Mouse (Mus musculus): ENCODE measurements at regions not wholly inside any gene's neighbourhood (a gene's known extent, or its start where the extent isn't known, plus 50 kb on each side); places are given as distances from the start of the nearest gene placed in this dataset.

DNA sequence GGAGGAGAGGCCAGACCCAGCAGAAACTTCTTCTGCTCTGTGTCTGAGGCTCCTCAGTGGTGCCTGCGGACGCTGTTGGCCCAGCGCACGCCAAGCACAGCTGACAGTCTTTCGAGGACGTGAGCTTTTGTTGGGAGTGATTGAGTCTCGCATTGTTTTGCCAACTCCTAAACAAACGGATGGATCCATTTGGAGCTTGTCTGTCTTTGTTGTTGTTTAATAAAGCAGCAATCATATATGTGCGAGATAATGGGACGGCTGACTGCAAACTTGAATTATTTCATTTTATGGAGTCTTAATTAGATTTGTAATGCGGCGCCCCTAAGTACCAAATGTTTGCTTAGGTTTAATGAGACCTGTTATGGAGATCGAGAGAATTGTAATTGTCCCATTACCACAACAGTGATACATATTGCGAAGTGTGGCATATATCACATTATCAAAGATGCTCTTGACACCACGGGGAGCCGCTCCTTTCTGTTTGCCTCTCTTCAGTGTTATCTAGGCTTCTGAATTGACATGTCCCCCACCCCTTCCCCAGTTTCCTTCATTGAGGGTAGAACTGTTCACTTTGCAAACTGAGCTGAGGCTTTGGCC, 117.6 kb upstream of the Hdac4 start:
- no peak for ATAC-seq (ENCODE audit: extremely low read depth, insufficient number of reproducible peaks, low FRiP score, low TSS enrichment)
- 83% methylated on average over 16 of the region's 16 CpGs for WGBS
- Histone ChIP-seq H3K4me1 (peaks cover 16% of the 10 kb centered on the region), H3K36me3 (no peaks in the 10 kb centered on the region), H3K4me2 (no peak overlapping the region), H3K27ac (replicated peaks) (no peak overlapping the region), H3K4me3 (no peak overlapping the region), H3K9ac (no peak overlapping the region), H3K27me3 (replicated peaks) (peaks cover 13% of the 10 kb centered on the region), H3K9me3 (peaks cover 1% of the 10 kb centered on the region; the same call in 1 of the 2 replicates)

DNA sequence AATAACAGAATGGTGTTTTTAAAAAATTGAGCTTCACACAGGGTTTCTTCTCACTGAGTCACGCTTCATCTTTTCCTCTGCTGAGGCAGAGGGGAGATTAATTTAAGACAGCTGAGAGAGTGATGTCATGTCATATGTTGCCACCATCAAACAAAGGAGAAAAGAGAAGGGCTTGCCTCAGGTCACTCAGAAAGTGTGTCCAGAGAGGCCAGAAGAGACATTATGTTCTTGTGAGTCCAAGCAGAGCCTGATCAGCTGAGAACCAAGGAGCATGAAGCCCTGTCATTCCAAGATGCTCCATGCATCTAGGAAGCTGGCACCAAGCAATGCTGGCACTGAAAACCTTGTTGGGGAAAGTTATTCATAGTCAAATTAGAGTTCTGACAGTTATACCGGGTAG, 114.4 kb upstream of the Hdac4 start:
- ATAC-seq (ENCODE audit: extremely low read depth, insufficient number of reproducible peaks, low FRiP score, low TSS enrichment): no peak
- Histone ChIP-seq H3K9ac (no peak overlapping the region), H3K4me3 (no peak overlapping the region), H3K27ac (replicated peaks) (no peak overlapping the region), H3K36me3 (no peaks in the 10 kb centered on the region), H3K27me3 (replicated peaks) (peaks cover 3% of the 10 kb centered on the region; the same call in 1 of the 2 replicates), H3K4me1 (no peaks in the 10 kb centered on the region), H3K4me2 (no peak overlapping the region), H3K9me3 (peaks cover 6% of the 10 kb centered on the region; the same call in 1 of the 2 replicates)
- WGBS: 73% methylated on average over 2 of the region's 2 CpGs

DNA sequence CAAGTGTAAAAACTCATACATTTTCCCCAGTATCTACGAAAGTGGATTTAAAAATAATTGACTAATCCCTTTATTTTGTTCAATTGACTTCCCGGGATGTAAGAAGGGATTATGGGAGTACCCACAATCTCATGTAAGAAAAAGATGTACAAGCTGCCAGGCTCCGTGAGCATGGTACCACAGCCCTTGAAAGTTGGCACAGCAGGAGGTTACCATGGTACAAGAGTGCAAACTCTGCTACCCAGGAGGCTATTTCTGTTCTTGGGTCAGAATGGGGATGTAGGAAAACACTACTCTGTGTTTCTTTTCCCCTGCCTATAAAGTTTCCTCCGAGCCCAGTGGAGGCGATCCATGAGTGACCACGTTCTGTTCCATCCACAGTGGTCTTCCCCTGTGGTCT, 113.9 kb upstream of the Hdac4 start:
- Histone ChIP-seq H3K27ac (replicated peaks) (no peak overlapping the region), H3K27me3 (replicated peaks) (no peaks in the 10 kb centered on the region), H3K4me2 (no peak overlapping the region), H3K9ac (no peak overlapping the region), H3K4me1 (no peaks in the 10 kb centered on the region), H3K4me3 (no peak overlapping the region), H3K36me3 (no peaks in the 10 kb centered on the region), H3K9me3 (peaks cover 6% of the 10 kb centered on the region; the same call in 1 of the 2 replicates)
- no peak for ATAC-seq (ENCODE audit: extremely low read depth, insufficient number of reproducible peaks, low FRiP score, low TSS enrichment)
- WGBS: 82% methylated on average over 6 of the region's 6 CpGs

DNA sequence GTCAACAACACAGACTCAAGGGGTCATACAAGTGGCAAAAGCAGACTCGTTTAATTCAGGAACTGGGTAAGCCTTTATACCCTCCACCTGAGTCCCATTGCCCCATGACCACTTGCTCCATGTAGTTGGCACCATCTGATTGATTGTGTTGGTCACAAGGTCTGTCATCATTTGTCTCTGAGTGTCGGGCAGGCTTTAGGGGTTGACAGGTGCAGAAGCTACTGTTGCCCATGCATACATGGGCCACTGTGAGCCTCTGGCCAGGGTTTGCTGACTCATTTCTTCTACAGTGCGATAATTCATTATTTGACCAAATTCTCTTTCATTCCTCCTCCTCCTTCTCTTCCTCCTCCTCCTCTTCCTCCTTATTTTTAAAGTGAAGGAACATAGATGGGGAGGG, 113.0 kb upstream of the Hdac4 start:
- Histone ChIP-seq H3K27ac (replicated peaks) (no peak overlapping the region), H3K36me3 (no peaks in the 10 kb centered on the region), H3K9me3 (peaks cover 6% of the 10 kb centered on the region; the same call in 1 of the 2 replicates), H3K4me1 (no peaks in the 10 kb centered on the region), H3K9ac (no peak overlapping the region), H3K27me3 (replicated peaks) (no peaks in the 10 kb centered on the region), H3K4me3 (no peak overlapping the region), H3K4me2 (no peak overlapping the region)
- ATAC-seq (ENCODE audit: extremely low read depth, insufficient number of reproducible peaks, low FRiP score, low TSS enrichment): no peak
- WGBS: 85% methylated on average over 3 of the region's 3 CpGs

DNA sequence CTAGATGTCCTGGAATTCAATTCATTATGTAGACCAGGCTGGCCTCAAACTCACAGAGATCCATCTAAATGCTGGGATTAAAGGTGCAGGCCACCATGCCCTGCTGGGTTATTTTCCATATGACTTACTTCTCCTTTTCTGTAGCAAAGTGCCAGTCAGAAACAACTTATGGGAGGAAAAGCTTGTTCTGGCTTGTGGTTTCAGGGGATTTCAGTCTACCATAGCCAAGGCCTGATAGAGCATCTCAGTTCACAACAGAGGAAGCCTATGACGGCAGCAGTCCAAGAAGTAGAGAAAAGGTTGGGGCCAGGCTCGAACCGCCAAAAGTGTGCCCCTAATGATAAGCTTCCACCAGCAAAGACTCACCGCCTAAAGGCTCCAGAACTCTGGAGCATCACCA, 110.5 kb upstream of the Hdac4 start:
- H3K4me3 ChIP-seq: no peak overlapping the region
- no peak for ATAC-seq (ENCODE audit: extremely low read depth, insufficient number of reproducible peaks, low FRiP score, low TSS enrichment)
- no peaks in the 10 kb centered on the region for H3K36me3 ChIP-seq
- no peaks in the 10 kb centered on the region for H3K4me1 ChIP-seq
- no peak overlapping the region for H3K9ac ChIP-seq
- H3K27ac ChIP-seq (replicated peaks): no peak overlapping the region
- peaks cover 6% of the 10 kb centered on the region; the same call in 1 of the 2 replicates for H3K9me3 ChIP-seq
- no peaks in the 10 kb centered on the region for H3K27me3 ChIP-seq (replicated peaks)
- 84% methylated on average over 4 of the region's 4 CpGs for WGBS
- no peak overlapping the region for H3K4me2 ChIP-seq

DNA sequence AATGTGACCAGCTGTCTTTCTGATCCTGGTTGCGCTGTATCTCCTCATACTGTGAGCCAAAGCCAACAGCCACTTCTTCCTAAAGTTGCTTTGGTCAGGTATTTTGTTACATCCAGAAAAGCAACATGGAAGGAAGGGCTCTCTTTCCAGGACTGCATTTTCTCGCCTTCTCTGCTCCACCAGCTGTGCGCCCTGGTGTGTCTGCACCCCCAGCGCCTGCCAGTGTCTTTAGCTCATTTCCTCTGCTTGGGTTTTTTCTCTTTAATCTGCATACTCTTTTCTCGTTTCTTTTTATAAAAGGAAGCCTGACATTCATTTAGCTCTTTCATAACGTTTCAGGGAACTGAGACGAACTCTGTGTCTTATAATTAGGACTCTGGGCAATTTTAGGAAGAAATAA, 103.5 kb upstream of the Hdac4 start:
- Histone ChIP-seq H3K4me3 (no peak overlapping the region), H3K27me3 (replicated peaks) (no peaks in the 10 kb centered on the region; the same call in 1 of the 2 replicates), H3K9ac (no peak overlapping the region), H3K4me1 (no peaks in the 10 kb centered on the region), H3K36me3 (no peaks in the 10 kb centered on the region), H3K27ac (replicated peaks) (no peak overlapping the region), H3K9me3 (no peaks in the 10 kb centered on the region), H3K4me2 (no peak overlapping the region)
- WGBS: 69% methylated on average over 7 of the region's 7 CpGs
- ATAC-seq (ENCODE audit: extremely low read depth, insufficient number of reproducible peaks, low FRiP score, low TSS enrichment): no peak

DNA sequence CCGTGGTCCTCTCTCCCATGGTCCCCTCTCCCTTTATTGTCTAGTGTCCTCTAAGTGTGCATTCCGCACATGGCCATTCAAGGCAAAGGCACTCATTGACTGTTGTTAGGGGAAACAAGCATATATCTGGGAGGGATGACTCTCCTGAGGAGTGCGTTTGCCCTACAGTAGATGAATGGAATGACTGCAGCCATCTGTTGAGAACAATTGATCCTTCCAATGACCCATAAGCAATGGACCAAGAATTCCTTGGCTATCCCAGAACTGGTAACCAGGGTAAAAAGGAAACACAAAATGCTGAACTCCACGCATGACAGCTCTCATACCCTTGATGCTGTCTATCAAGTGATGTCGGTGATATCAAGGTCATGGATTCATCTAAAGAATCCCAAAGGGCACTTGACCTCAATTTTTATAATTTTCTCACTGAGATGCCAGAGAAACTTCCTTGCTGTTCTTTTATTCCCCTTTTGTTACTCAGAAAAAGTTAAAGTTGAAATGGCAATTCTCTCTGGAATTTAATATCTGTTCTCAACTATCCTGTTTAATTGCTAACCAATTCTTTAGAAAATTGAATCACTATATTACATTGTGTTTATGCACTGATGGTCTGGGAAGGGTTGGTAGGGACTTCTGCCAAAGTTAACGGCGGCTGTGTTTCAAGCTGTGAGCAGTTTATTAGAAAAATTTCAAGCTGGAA, 97.3 kb upstream of the Hdac4 start:
- H3K4me2 ChIP-seq: no peak overlapping the region
- H3K36me3 ChIP-seq: no peaks in the 10 kb centered on the region
- H3K9ac ChIP-seq: no peak overlapping the region
- H3K27ac ChIP-seq (replicated peaks): no peak overlapping the region
- no peak overlapping the region for H3K4me3 ChIP-seq
- H3K9me3 ChIP-seq: no peaks in the 10 kb centered on the region
- ATAC-seq (ENCODE audit: extremely low read depth, insufficient number of reproducible peaks, low FRiP score, low TSS enrichment): no peak
- no peaks in the 10 kb centered on the region for H3K4me1 ChIP-seq
- WGBS: 83% methylated on average over 7 of the region's 7 CpGs
- no peaks in the 10 kb centered on the region; the same call in 1 of the 2 replicates for H3K27me3 ChIP-seq (replicated peaks)

DNA sequence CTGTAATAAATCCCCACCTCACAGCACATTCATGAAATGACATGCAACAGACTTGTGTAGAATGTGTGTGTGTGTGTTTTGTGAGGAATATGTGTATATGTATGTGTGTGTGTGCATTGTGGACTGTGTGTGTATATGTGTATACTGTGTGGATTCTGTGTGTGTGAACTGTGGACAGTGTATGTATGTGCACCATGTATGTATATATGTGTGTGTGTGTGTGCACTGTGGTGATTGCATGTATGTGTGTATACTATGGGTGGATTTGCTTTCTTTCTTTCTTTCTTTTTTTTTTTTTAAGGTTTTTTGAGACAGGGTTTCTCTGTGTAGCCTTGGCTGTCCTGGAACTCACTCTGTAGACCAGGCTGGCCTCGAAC, 91.5 kb upstream of the Hdac4 start:
- no peak for ATAC-seq (ENCODE audit: extremely low read depth, insufficient number of reproducible peaks, low FRiP score, low TSS enrichment)
- WGBS: 69% methylated on average over 1 of the region's 1 CpGs

DNA sequence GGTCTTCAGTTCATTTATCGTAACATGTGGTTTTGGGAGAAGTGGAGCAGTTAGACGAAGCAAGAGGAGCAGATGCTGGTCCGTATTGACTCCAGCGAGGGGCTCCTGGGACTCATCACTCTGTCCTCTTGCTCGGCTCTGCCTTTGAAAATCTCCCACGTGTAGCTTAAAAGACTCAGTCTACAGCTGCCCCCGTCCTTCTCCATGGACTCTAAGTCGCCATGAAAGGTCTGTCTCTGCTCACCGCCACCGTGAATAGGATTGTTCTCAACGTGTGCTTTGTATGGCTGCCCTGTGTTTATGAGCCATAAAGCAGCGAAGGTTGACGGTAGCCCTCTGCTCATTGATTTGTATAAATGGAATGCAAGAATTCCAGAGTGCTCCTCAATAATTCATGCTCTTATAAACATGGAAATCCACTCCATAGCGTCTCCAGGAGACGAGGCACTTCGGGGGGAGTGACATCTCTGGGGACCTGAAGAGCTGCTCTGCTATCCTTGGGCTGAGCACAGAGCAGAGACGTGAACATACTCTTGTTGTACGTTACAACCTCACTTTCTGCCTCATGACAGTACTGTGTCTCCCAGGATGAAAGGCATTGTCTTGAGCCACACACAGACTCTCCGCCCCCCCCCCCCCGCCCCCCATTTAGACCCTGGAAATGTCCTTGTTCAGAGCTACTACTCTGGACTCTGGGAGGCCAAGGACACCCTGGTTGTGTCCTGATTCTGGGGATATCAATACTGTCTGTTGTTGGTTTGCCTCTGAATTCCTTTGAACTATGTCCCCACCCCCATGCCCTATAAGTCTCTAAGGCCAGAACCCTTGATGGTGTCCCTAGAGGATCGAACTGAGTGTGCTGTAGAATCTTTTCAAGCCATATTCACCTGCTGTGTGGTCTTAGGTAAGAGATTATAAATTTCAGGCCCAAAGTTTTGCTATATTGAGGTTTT, 90.8 kb upstream of the Hdac4 start:
- Histone ChIP-seq H3K9ac (no peak overlapping the region), H3K4me2 (no peak overlapping the region), H3K4me1 (no peaks in the 10 kb centered on the region), H3K4me3 (no peak overlapping the region), H3K9me3 (0 out of 2 replicates have a peak, but pooled peaks cover 4% of the 10 kb centered on the region), H3K27ac (replicated peaks) (no peak overlapping the region), H3K36me3 (no peaks in the 10 kb centered on the region), H3K27me3 (replicated peaks) (no peaks in the 10 kb centered on the region; the same call in 1 of the 2 replicates)
- 70% methylated on average over 21 of the region's 21 CpGs for whole genome bisulfite sequencing
- ATAC-seq (ENCODE audit: extremely low read depth, insufficient number of reproducible peaks, low FRiP score, low TSS enrichment): no peak

More for the DNA sequence above, 91.5 kb upstream of the Hdac4 start:
- no peak overlapping the region for H3K9ac ChIP-seq
- no peak overlapping the region for H3K4me2 ChIP-seq
- H3K36me3 ChIP-seq: no peaks in the 10 kb centered on the region
- no peaks in the 10 kb centered on the region; the same call in 1 of the 2 replicates for H3K27me3 ChIP-seq (replicated peaks)
- no peak overlapping the region for H3K27ac ChIP-seq (replicated peaks)
- H3K9me3 ChIP-seq: 0 out of 2 replicates have a peak, but pooled peaks cover 4% of the 10 kb centered on the region
- no peaks in the 10 kb centered on the region for H3K4me1 ChIP-seq
- H3K4me3 ChIP-seq: no peak overlapping the region

DNA sequence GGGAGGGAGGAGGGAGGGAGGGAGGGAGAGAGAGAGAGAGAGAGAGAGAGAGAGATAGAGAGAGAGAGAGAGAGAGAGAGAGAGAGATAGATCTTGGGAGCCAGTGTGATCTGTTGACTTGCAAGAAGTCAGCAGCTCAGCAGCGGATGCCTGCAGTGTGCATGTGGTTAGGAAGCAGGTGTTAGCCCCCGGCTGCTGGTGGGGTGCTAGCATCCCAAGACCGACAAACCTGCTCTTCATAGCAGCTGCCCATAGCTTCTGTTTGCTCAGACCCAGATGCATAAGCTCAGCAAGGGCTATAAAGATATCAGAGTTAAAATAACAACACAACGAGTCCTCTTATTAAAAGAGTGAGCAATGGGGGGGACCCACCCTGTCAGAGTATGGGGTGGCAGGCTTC, 88.7 kb upstream of the Hdac4 start:
- Histone ChIP-seq H3K9ac (no peak overlapping the region), H3K36me3 (no peaks in the 10 kb centered on the region), H3K4me3 (no peak overlapping the region), H3K27me3 (replicated peaks) (no peaks in the 10 kb centered on the region; the same call in 1 of the 2 replicates), H3K4me2 (no peak overlapping the region), H3K27ac (replicated peaks) (no peak overlapping the region), H3K4me1 (no peaks in the 10 kb centered on the region), H3K9me3 (0 out of 2 replicates have a peak, but pooled peaks cover 4% of the 10 kb centered on the region)
- no peak for ATAC-seq (ENCODE audit: extremely low read depth, insufficient number of reproducible peaks, low FRiP score, low TSS enrichment)
- 60% methylated on average over 4 of the region's 4 CpGs for WGBS

DNA sequence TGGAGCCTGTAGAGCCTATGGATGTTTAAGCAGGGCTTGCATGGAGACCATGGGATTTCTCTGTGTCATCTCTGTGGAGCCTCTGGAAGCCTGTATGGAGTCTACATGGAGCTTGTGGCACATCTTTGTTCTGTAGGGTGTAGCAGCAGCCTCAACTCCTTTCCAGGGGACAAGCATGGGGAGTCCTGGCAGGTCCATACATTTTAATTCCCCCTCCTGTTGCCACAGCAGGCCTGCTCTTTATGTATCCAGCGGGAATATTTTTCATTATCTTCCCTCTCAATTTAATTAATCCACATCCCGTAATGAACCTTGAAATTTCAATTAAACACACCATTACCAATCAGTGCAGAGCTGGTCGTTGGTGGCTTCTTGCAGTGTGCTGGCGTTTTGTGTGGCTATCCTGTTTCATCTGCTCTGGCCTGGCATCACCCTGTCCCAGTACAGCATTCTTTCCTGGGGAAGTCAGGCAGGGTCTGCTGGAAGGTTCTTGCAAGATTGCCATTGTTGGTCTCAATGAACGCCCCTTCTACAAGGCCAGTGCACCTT, 81.8 kb upstream of the Hdac4 start:
- ATAC-seq (ENCODE audit: extremely low read depth, insufficient number of reproducible peaks, low FRiP score, low TSS enrichment): no peak
- H3K36me3 ChIP-seq: no peaks in the 10 kb centered on the region
- H3K4me1 ChIP-seq: no peaks in the 10 kb centered on the region
- H3K4me3 ChIP-seq: no peak overlapping the region
- H3K9me3 ChIP-seq: no peaks in the 10 kb centered on the region
- no peak overlapping the region for H3K9ac ChIP-seq
- WGBS: 72% methylated on average over 5 of the region's 5 CpGs
- no peak overlapping the region for H3K4me2 ChIP-seq
- 0 out of 2 replicates have a peak, but pooled peaks cover 3% of the 10 kb centered on the region for H3K27me3 ChIP-seq (replicated peaks)
- no peak overlapping the region for H3K27ac ChIP-seq (replicated peaks)
